Mouse (Mus musculus) liver, embryonic 14.5 days (tissue): ENCODE results near the gene Prdm11. TPM values are rescaled to one million over a fixed set of nuclear protein-coding genes. Genes with fewer than 3 reads are reported as not detected.

Experiments
- ATAC-seq: fragments of 200-750 bp; cut with Nextera tagmentation; 2 replicates; pipeline ENCODE4 v1.8.0; 2017; ENCODE audit warnings: moderate number of reproducible peaks, mild to moderate bottlenecking, moderate library complexity; ENCODE audit not compliant: insufficient read depth
- DNase-seq, 3 experiments: peaks; one replicate each; pipeline ENCODE4 v3.0.0-alpha.2; 2012 to 2013; ENCODE audit warnings: low read depth in 3 of 3, low spot score in 3 of 3
- H3K27ac ChIP-seq: fragments of 300-500 bp; sonication (generic); 2 replicates; pipeline ENCODE4 v1.5.1; 2014; ENCODE audit warnings: moderate library complexity, mild to moderate bottlenecking, control low read depth, inconsistent platforms
- H3K27me3 ChIP-seq: fragments of 300-500 bp; sonication (generic); 2 replicates; pipeline ENCODE4 v1.6.1; 2014; ENCODE audit warnings: mild to moderate bottlenecking, low read length, moderate library complexity; ENCODE audit not compliant: control insufficient read depth, insufficient read depth
- H3K36me3 ChIP-seq: fragments of 300-500 bp; sonication (generic); replicated peaks from 2 replicates; pipeline ENCODE4 v1.6.1; 2014; ENCODE audit warnings: low read depth; ENCODE audit not compliant: control insufficient read depth, insufficient read depth
- H3K4me1 ChIP-seq, 2 experiments: fragments of 200-500 bp in 1 of 2; fragments of 300-500 bp in 1 of 2; sonication (generic) in 1 of 2; replicated peaks; 2 replicates each; pipeline ENCODE4 v1.6.1; 2012 to 2014; ENCODE audit warnings: antibody characterized with exemption in 1 of 2, inconsistent platforms in 1 of 2, low read length in 1 of 2; ENCODE audit not compliant: control insufficient read depth in 2 of 2, insufficient read depth in 2 of 2
- H3K4me2 ChIP-seq: fragments of 300-500 bp; sonication (generic); 2 replicates; pipeline ENCODE4 v1.6.1; 2014; ENCODE audit warnings: low read depth, mild to moderate bottlenecking, control low read depth, moderate library complexity
- H3K4me3 ChIP-seq, 2 experiments: fragments of 200-500 bp in 1 of 2; fragments of 300-500 bp in 1 of 2; sonication (generic) in 1 of 2; 2 replicates each; pipeline ENCODE4 v1.5.1; 2012 to 2014; ENCODE audit warnings: low read depth in 2 of 2, low read length in 2 of 2, mild to moderate bottlenecking in 2 of 2, control low read depth in 1 of 2, inconsistent platforms in 1 of 2, moderate library complexity in 1 of 2; ENCODE audit not compliant: insufficient read depth in 1 of 2
- H3K9ac ChIP-seq: fragments of 300-500 bp; sonication (generic); replicated peaks from 2 replicates; pipeline ENCODE4 v1.6.1; 2014; ENCODE audit warnings: mild to moderate bottlenecking, control low read depth, moderate library complexity
- H3K9me3 ChIP-seq: fragments of 300-500 bp; sonication (generic); 2 replicates; pipeline ENCODE4 v1.6.1; 2016; ENCODE audit warnings: low read length, mixed read lengths; ENCODE audit not compliant: control insufficient read depth
- CTCF ChIP-seq: IDR thresholded peaks from 2 replicates; pipeline ENCODE4 v1.5.1; 2016; ENCODE audit warnings: antibody characterized with exemption, low read depth, control low read depth
- EP300 ChIP-seq: IDR thresholded peaks from 2 replicates; pipeline ENCODE4 v1.6.1; 2016; ENCODE audit warnings: antibody characterized with exemption, low read depth
- WGBS: fragments of 180-500 bp; shearing (Covaris S2); extraction: QIAGEN DNeasy Blood & Tissue Kit; methylation state at CpG from one replicate; pipeline ENCODE4 v1.1.7; 2014; ENCODE audit not compliant: insufficient replicate concordance; 5-methylcytosine and 5-hydroxymethylcytosine counted together
- polyA plus RNA-seq, 2 experiments: library from polyadenylated mRNA; depleted of rRNA in 1 of 2; stranded (reverse) in 1 of 2; unstranded in 1 of 2; fragments of >200 nt; fragmentation: Nextera tagmentation in 1 of 2; extraction: Ambion mirVana in 1 of 2; gene quantifications; 2 replicates each; pipeline versions ENCODE4 v1.2.1 to v1.2.3; 2012 to 2014

Gene Prdm11
- polyA plus RNA-seq, 2 experiments, result 1.8 to 3.7 TPM

DNA sequence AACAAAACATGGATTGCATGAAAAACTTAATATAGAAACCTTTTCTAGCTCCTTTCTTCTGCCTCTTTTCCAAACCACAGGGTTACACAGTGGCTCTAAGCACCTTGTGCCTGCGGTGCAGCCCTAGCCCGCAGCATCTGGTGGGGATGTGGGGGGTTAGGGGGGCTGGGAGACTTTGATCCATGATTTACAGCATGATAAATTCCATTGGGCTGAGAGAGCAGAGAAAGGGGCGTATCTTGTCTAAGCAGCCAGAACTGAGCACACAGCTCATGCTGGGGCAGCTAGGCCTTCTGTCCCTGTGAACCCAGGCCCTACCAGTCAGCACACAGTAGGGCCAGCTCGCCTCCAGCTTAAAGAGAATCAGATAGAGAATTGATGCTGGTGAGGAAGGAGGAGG lies 40.9 kb downstream of the Prdm11 start:
- 69% methylated on average over 4 of the region's 4 CpGs for WGBS
- ATAC-seq (no peak), DNase-seq (no peak)

DNA sequence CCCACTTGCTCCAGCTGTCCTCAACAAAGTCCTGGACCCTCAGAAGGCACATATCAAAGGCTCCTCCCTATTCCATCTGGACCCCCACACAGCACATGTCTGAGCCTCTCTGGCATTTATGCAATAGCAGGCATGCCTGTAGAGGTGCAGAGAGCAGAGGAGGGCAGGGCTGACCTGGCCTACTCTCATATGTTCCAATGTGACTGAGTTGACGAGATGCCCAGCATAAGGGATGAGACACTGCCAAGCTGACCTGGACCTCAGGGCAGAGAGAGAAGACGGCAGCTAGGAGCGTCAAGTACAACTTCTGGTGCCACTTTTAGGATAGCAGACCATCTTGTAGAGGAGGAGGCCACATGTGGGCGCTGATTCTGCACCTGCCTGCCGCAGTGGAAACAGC lies 54.0 kb downstream of the Prdm11 start:
- 72% methylated on average over 5 of the region's 5 CpGs for WGBS
- no peaks in the 10 kb centered on the region; a peak in 1 of 4 replicates for H3K4me1 ChIP-seq
- no peaks in the 10 kb centered on the region for H3K9me3 ChIP-seq
- H3K4me2 ChIP-seq, result no peak overlapping the region
- TF ChIP-seq EP300 (no peak), CTCF (no peak)
- no peak overlapping the region for H3K27ac ChIP-seq
- no peak overlapping the region for H3K4me3 ChIP-seq
- no peak for DNase-seq
- ATAC-seq, result no peak
- H3K36me3 ChIP-seq, result no peaks in the 10 kb centered on the region
- H3K9ac ChIP-seq, result no peak overlapping the region
- H3K27me3 ChIP-seq, result no peaks in the 10 kb centered on the region

More for the DNA sequence above, 40.9 kb downstream of the Prdm11 start:
- H3K9ac ChIP-seq, result no peak overlapping the region
- no peaks in the 10 kb centered on the region for H3K27me3 ChIP-seq
- H3K4me2 ChIP-seq, result no peak overlapping the region
- H3K4me3 ChIP-seq, result no peak overlapping the region
- H3K27ac ChIP-seq, result no peak overlapping the region
- peaks cover 14 to 25% of the 10 kb centered on the region in 2 experiments for H3K4me1 ChIP-seq
- no peaks in the 10 kb centered on the region for H3K36me3 ChIP-seq
- H3K9me3 ChIP-seq, result no peaks in the 10 kb centered on the region
- TF ChIP-seq CTCF (no peak), EP300 (no peak)

DNA sequence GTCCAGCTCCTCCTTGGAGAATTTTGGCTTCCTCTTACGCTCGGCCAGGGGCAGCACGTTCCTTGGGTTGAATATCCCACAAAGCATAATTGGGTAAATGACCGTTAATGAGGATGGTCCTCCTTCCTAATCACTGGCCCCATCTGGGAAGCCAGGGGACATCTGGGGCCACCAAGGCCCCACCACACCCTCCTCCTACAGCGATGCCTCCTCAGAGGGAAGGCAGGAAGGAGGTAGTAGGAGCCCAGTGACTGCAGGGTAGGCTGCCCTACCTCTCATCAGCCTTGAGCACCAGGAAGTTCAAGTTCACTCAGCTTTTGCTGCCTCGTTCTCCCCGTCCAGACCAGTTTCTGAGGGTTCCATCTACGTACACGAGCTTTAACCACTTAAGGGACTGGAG lies 56.4 kb downstream of the Prdm11 start:
- no peak for ATAC-seq
- Histone ChIP-seq H3K27ac (no peak overlapping the region), H3K4me1 (peaks cover 0 to 14% of the 10 kb centered on the region in 2 experiments), H3K9me3 (no peaks in the 10 kb centered on the region), H3K9ac (no peak overlapping the region), H3K27me3 (no peaks in the 10 kb centered on the region), H3K4me3 (no peak overlapping the region), H3K36me3 (no peaks in the 10 kb centered on the region), H3K4me2 (no peak overlapping the region)
- DNase-seq, result no peak
- no peak for TF ChIP-seq CTCF
- TF ChIP-seq EP300, result no peak
- WGBS, result 61% methylated on average over 9 of the region's 9 CpGs

DNA sequence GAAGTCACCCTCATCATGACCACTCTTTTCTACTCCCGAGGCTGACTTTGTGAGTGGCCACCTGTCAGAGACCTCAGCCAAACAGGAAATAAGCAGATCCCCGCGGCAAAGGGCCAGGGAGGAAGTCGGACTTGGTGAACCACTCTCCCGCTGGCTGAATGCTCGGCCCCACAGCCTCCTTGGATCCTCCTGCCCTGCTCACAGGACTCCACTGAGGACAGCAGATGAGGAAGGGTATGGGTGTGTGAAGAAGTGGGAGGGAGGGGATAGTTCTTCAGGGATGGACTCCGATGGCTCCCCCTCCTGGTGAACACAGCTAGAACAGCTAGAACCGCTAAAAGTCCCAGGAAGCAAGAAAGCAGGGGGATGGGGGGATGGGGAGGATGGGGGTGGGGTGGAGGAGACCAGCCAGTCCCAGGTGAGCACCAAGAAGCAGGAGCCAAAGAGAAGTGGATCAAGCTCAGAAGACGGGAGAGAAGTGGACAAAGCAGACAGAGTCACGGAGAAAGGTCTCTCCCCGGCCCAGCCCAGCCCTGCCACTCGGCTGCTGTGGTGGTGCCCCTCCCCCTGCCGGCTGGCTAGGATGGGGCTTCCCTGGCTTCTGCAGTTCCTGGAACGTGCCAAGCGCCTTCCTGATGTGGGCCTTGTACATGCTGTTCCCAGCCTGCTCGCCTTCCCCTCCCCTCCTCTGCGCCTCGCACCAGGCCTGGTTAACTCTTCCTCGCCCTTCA lies 57.9 kb downstream of the Prdm11 start:
- Histone ChIP-seq H3K4me3 (no peak overlapping the region), H3K27me3 (no peaks in the 10 kb centered on the region), H3K4me2 (no peak overlapping the region), H3K4me1 (peaks cover 10 to 25% of the 10 kb centered on the region in 2 experiments), H3K36me3 (no peaks in the 10 kb centered on the region), H3K9me3 (no peaks in the 10 kb centered on the region), H3K27ac (no peak overlapping the region), H3K9ac (no peak overlapping the region)
- DNase-seq, result peak in 1 of 3 experiments; percentile 39
- 26% methylated on average over 19 of the region's 19 CpGs for WGBS
- peak; percentile 39; the same call in 1 of the 2 replicates for ATAC-seq
- TF ChIP-seq EP300, result no peak
- TF ChIP-seq CTCF, result peak; percentile 59

DNA sequence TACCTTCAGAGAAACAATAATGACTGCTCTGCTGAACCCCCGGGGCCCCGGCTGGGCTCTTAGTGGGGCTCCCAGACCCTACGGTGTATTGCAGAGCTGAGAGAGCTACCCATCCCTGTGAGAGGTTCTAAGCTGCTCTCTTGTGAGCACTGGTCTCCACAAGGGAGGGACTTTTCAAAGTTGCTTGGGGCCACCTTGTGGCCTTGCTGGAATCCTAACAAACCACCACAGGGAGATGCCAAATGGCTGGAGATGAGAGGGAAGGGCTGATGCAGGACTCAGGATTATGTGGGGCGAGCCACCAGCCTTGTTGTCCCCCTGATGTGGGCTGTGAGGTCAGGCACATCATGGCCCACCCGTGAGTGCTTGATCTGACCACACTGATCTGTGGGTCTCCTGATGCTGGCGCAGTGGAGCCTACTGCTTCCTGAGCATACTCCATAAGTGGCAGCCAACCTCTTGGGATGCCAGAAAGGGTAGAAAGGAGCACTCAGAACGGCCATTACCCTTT lies 58.8 kb downstream of the Prdm11 start:
- no peak overlapping the region for H3K9ac ChIP-seq
- no peak overlapping the region for H3K4me2 ChIP-seq
- no peak overlapping the region for H3K27ac ChIP-seq
- H3K27me3 ChIP-seq, result no peaks in the 10 kb centered on the region
- 76% methylated on average over 7 of the region's 7 CpGs for WGBS
- H3K9me3 ChIP-seq, result no peaks in the 10 kb centered on the region
- no peak overlapping the region for H3K4me3 ChIP-seq
- H3K36me3 ChIP-seq, result no peaks in the 10 kb centered on the region
- peaks cover 13 to 34% of the 10 kb centered on the region in 2 experiments for H3K4me1 ChIP-seq
- no peak for ATAC-seq
- no peak for DNase-seq
- TF ChIP-seq CTCF (peak; percentile 8; the same call in 1 of the 2 replicates), EP300 (no peak)
